ENCODE assay signal across 39 mouse cellular contexts in genomic region chr3:107611394-107611793, GRCm38 (mm10). TPM values are rescaled to one million over a fixed set of nuclear protein-coding genes. Genes with fewer than 3 reads are reported as not detected.
"Had no signal": no experiment of that assay in that cellular context is flagged by ENCODE, and none has a peak within 500 bp of the region (broad histone marks: within the 10 kb centered on the region; RNA-seq: fewer than 3 reads in every experiment).

No protein-coding gene starts in this region.

- H3K27me3 ChIP-seq: hindbrain, embryonic 13.5 days; hindbrain, embryonic 15.5 days; kidney, embryonic 15.5 days; limb, embryonic 13.5 days; limb, embryonic 15.5 days; liver, embryonic 12.5 days had no signal

- H3K9me3 ChIP-seq: hindbrain, embryonic 13.5 days; hindbrain, embryonic 15.5 days; kidney, embryonic 15.5 days; limb, embryonic 13.5 days; limb, embryonic 15.5 days; liver, embryonic 12.5 days had no signal

- H3K9ac ChIP-seq: forebrain, postnatal 0 days; hindbrain, embryonic 13.5 days; hindbrain, embryonic 15.5 days; kidney, embryonic 15.5 days; limb, embryonic 13.5 days; limb, embryonic 15.5 days; liver, embryonic 12.5 days; liver, embryonic 14.5 days had no signal

- H3K4me2 ChIP-seq: hindbrain, embryonic 13.5 days; hindbrain, embryonic 15.5 days; kidney, embryonic 15.5 days; limb, embryonic 13.5 days; limb, embryonic 15.5 days; liver, embryonic 12.5 days had no signal

- H3K27ac ChIP-seq: heart, adult 2 months; hindbrain, embryonic 13.5 days; hindbrain, embryonic 15.5 days; hindbrain, postnatal 0 days; kidney, embryonic 15.5 days; kidney, postnatal 0 days; limb, embryonic 13.5 days; limb, embryonic 15.5 days; liver, embryonic 12.5 days; liver, embryonic 14.5 days had no signal

- DNase-seq: forebrain, postnatal 0 days; gastrocnemius, postnatal 14 days; gastrocnemius, postnatal 36 days; heart, adult 2 months; heart, postnatal 36 days; kidney, adult 11 months; kidney, postnatal 14 days; layer of hippocampus, adult 9-11 months; layer of hippocampus, postnatal 36 days; left cerebral cortex, postnatal 4 days had no signal

- H3K4me1 ChIP-seq: hindbrain, embryonic 13.5 days; hindbrain, embryonic 15.5 days; limb, embryonic 13.5 days; limb, embryonic 15.5 days had no signal

- ATAC-seq: forebrain, postnatal 0 days; hindbrain, postnatal 0 days; intestine, embryonic 16.5 days; liver, embryonic 12.5 days had no signal

- H3K4me3 ChIP-seq: heart, adult 2 months; hindbrain, embryonic 13.5 days; hindbrain, embryonic 15.5 days; kidney, embryonic 15.5 days; limb, embryonic 13.5 days; limb, embryonic 15.5 days; liver, embryonic 12.5 days had no signal

RNA-seq across cellular contexts. Expression of gene Alx3, which starts 16.6 kb away (rescaled TPM):
- total RNA-seq: gastrocnemius, adult 18-20 months; gastrocnemius, adult 8-10 months; gastrocnemius, postnatal 14 days; gastrocnemius, postnatal 36 days; heart, adult 2 months; heart, postnatal 36 days; hematopoietic stem cell, adult 5-6 weeks; liver, adult 2 months had no signal
- polyA plus RNA-seq: gonadal fat pad, adult 2 months; heart, adult 2 months; heart, embryonic 14.5 days; intestine, embryonic 14.5 days; intestine, embryonic 16.5 days; kidney, adult 2 months; large intestine, adult 2 months; liver, adult 2 months; liver, embryonic 14.5 days had no signal

RNA-seq across cellular contexts. Expression of gene Gm10961, which starts 19.7 kb away (rescaled TPM):
- total RNA-seq: forebrain, postnatal 0 days; gastrocnemius, adult 18-20 months; gastrocnemius, adult 8-10 months; gastrocnemius, postnatal 14 days; gastrocnemius, postnatal 36 days; heart, adult 2 months; heart, postnatal 36 days; hematopoietic stem cell, adult 5-6 weeks; hindbrain, postnatal 0 days; layer of hippocampus, adult 18-20 months; layer of hippocampus, adult 8-10 months; layer of hippocampus, postnatal 14 days; layer of hippocampus, postnatal 36 days; left cerebral cortex, adult 18-20 months; left cerebral cortex, adult 8-10 months; left cerebral cortex, postnatal 10 days; left cerebral cortex, postnatal 25 days; left cerebral cortex, postnatal 4 days; liver, adult 2 months had no signal
- polyA plus RNA-seq: forebrain, postnatal 0 days; gonadal fat pad, adult 2 months; heart, adult 2 months; heart, embryonic 14.5 days; hindbrain, embryonic 11.5 days; hindbrain, embryonic 13.5 days; hindbrain, embryonic 15.5 days; hindbrain, postnatal 0 days; intestine, embryonic 14.5 days; intestine, embryonic 16.5 days; kidney, adult 2 months; kidney, embryonic 15.5 days; kidney, postnatal 0 days; large intestine, adult 2 months; limb, embryonic 11.5 days; limb, embryonic 13.5 days; limb, embryonic 15.5 days; liver, adult 2 months; liver, embryonic 12.5 days; liver, embryonic 14.5 days; liver, embryonic 16.5 days had no signal

RNA-seq across cellular contexts. Expression of gene Ubl4b, which starts 56.5 kb away (rescaled TPM):
- total RNA-seq: forebrain, postnatal 0 days; gastrocnemius, adult 18-20 months; gastrocnemius, adult 8-10 months; gastrocnemius, postnatal 14 days; gastrocnemius, postnatal 36 days; heart, adult 2 months; heart, postnatal 36 days; hematopoietic stem cell, adult 5-6 weeks; hindbrain, postnatal 0 days; layer of hippocampus, adult 18-20 months; layer of hippocampus, adult 8-10 months; layer of hippocampus, postnatal 14 days; layer of hippocampus, postnatal 36 days; left cerebral cortex, adult 18-20 months; left cerebral cortex, postnatal 10 days; liver, adult 2 months had no signal
- polyA plus RNA-seq: forebrain, postnatal 0 days; heart, adult 2 months; heart, embryonic 14.5 days; hindbrain, embryonic 11.5 days; hindbrain, embryonic 13.5 days; hindbrain, embryonic 15.5 days; hindbrain, postnatal 0 days; intestine, embryonic 14.5 days; intestine, embryonic 16.5 days; kidney, embryonic 15.5 days; kidney, postnatal 0 days; large intestine, adult 2 months; limb, embryonic 15.5 days; liver, adult 2 months; liver, embryonic 12.5 days; liver, embryonic 14.5 days; liver, embryonic 16.5 days had no signal
